Mouse (Mus musculus): ENCODE measurements at regions not wholly inside any gene's neighbourhood (a gene's known extent, or its start where the extent isn't known, plus 50 kb on each side); places are given as distances from the start of the nearest gene placed in this dataset.

DNA sequence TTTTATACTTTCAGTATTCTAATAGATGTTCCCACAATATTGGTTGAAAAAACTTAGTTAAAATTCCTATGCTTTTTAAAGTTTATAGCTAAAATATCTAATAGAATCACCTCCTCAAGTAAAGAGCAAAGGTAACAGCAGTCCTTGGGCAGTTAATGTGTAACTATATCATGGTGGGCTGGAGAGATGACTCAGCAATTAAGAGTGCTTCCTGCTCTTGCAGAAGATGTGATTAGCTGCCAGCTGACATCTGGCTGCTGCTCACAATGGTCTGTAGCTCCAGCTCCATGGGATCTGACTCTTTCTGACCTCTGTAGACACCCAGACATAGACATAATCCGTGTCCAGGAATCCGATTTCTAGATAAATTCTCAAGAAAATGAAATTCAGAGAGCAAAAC, 1044.5 kb upstream of the Lcorl start:
- DNase-seq (ENCODE audit: low spot score) = no peak
- no peak overlapping the region for H3K9ac ChIP-seq (ENCODE audit: low read length)
- no peak overlapping the region for H3K27ac ChIP-seq (replicated peaks)
- H3K4me2 ChIP-seq (replicated peaks; ENCODE audit: low read depth) = no peak overlapping the region
- WGBS = 72% methylated on average over 2 of the region's 2 CpGs
- no peaks in the 10 kb centered on the region for H3K9me3 ChIP-seq (ENCODE audit: control insufficient read depth, low read length)
- no peaks in the 10 kb centered on the region for H3K27me3 ChIP-seq (ENCODE audit: control insufficient read depth, insufficient read depth, low read length)
- no peak overlapping the region for H3K4me3 ChIP-seq (ENCODE audit: low read depth, low read length)
- no peak for TF ChIP-seq CTCF (IDR thresholded peaks at IDR 0.05; ENCODE audit: low read depth)
- no peak for TF ChIP-seq EP300 (optimal IDR thresholded peaks at IDR 0.05)
- no peaks in the 10 kb centered on the region for H3K36me3 ChIP-seq (ENCODE audit: control insufficient read depth, insufficient read depth, low read length)
- no peaks in the 10 kb centered on the region for H3K4me1 ChIP-seq (replicated peaks; ENCODE audit: control insufficient read depth, insufficient read depth)
- no peak for ATAC-seq (ENCODE audit: low FRiP score, low TSS enrichment)

GRCm38 (mm10) chr5:46894037-46894436, 1036.6 kb upstream of the Lcorl start:
- Histone ChIP-seq H3K27me3 (ENCODE audit: control insufficient read depth, insufficient read depth, low read length) (no peaks in the 10 kb centered on the region), H3K4me3 (ENCODE audit: low read depth, low read length) (no peak overlapping the region), H3K4me2 (replicated peaks; ENCODE audit: low read depth) (no peak overlapping the region), H3K27ac (replicated peaks) (no peak overlapping the region), H3K36me3 (ENCODE audit: control insufficient read depth, insufficient read depth, low read length) (no peaks in the 10 kb centered on the region), H3K4me1 (replicated peaks; ENCODE audit: control insufficient read depth, insufficient read depth) (no peaks in the 10 kb centered on the region), H3K9ac (ENCODE audit: low read length) (no peak overlapping the region), H3K9me3 (ENCODE audit: control insufficient read depth, low read length) (no peaks in the 10 kb centered on the region)
- WGBS = 84% methylated on average over 2 of the region's 2 CpGs
- TF ChIP-seq EP300 (optimal IDR thresholded peaks at IDR 0.05) (no peak), CTCF (IDR thresholded peaks at IDR 0.05; ENCODE audit: low read depth) (no peak)
- DNase-seq (ENCODE audit: low spot score) (no peak), ATAC-seq (ENCODE audit: low FRiP score, low TSS enrichment) (no peak)

DNA sequence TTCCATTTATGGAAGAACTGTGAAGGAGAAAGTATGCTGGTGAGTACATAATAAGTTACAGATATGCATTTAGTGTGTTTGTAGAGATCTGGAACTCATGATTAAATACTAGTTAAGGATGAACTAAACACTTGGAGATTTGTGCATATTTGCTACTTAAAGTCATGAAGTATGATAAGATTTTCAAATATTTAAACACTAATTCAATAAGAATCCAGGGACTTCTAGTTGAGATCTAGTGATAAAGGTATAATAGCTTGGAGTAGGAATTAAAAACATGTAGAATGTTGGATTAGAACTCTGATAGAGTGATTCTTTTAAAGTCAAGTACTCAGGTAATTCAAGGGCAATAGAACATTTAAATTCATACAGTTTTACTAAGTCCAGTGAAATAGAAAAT, 1026.5 kb upstream of the Lcorl start:
- DNase-seq (ENCODE audit: low spot score) (no peak), ATAC-seq (ENCODE audit: low FRiP score, low TSS enrichment) (no peak)
- H3K9me3 ChIP-seq (ENCODE audit: control insufficient read depth, low read length) = no peaks in the 10 kb centered on the region
- H3K4me1 ChIP-seq (replicated peaks; ENCODE audit: control insufficient read depth, insufficient read depth) = no peaks in the 10 kb centered on the region
- no peak overlapping the region for H3K27ac ChIP-seq (replicated peaks)
- H3K27me3 ChIP-seq (ENCODE audit: control insufficient read depth, insufficient read depth, low read length) = no peaks in the 10 kb centered on the region
- H3K9ac ChIP-seq (ENCODE audit: low read length) = no peak overlapping the region
- no peak overlapping the region for H3K4me3 ChIP-seq (ENCODE audit: low read depth, low read length)
- TF ChIP-seq EP300 (optimal IDR thresholded peaks at IDR 0.05) = no peak
- no peak for TF ChIP-seq CTCF (IDR thresholded peaks at IDR 0.05; ENCODE audit: low read depth)
- H3K36me3 ChIP-seq (ENCODE audit: control insufficient read depth, insufficient read depth, low read length) = no peaks in the 10 kb centered on the region
- no peak overlapping the region for H3K4me2 ChIP-seq (replicated peaks; ENCODE audit: low read depth)

DNA sequence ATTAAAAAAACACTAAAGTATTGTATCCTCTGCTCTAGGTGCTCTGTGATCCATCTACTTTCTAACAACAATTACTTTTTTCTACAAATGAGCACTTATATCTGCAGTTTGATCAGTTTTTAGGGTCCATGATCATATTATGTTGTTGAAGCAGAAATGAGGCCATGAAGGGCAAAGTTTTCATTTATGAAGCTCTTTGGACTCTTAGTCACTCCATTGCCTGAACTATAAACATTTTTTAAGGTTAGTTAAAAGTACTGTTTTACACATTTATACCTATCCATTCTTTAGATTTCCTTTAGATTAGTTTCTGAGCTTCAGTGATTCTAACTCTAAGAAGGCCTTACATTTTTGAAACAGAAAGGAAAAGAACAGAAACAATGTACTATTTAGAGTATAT, 999.4 kb upstream of the Lcorl start:
- no peaks in the 10 kb centered on the region for H3K27me3 ChIP-seq (ENCODE audit: control insufficient read depth, insufficient read depth, low read length)
- no peak overlapping the region for H3K9ac ChIP-seq (ENCODE audit: low read length)
- no peaks in the 10 kb centered on the region for H3K36me3 ChIP-seq (ENCODE audit: control insufficient read depth, insufficient read depth, low read length)
- TF ChIP-seq CTCF (IDR thresholded peaks at IDR 0.05; ENCODE audit: low read depth) = no peak
- TF ChIP-seq EP300 (optimal IDR thresholded peaks at IDR 0.05) = no peak
- ATAC-seq (ENCODE audit: low FRiP score, low TSS enrichment) (no peak), DNase-seq (ENCODE audit: low spot score) (no peak)
- H3K4me1 ChIP-seq (replicated peaks; ENCODE audit: control insufficient read depth, insufficient read depth) = no peaks in the 10 kb centered on the region
- H3K9me3 ChIP-seq (ENCODE audit: control insufficient read depth, low read length) = no peaks in the 10 kb centered on the region
- no peak overlapping the region for H3K27ac ChIP-seq (replicated peaks)
- no peak overlapping the region for H3K4me3 ChIP-seq (ENCODE audit: low read depth, low read length)
- no peak overlapping the region for H3K4me2 ChIP-seq (replicated peaks; ENCODE audit: low read depth)

DNA sequence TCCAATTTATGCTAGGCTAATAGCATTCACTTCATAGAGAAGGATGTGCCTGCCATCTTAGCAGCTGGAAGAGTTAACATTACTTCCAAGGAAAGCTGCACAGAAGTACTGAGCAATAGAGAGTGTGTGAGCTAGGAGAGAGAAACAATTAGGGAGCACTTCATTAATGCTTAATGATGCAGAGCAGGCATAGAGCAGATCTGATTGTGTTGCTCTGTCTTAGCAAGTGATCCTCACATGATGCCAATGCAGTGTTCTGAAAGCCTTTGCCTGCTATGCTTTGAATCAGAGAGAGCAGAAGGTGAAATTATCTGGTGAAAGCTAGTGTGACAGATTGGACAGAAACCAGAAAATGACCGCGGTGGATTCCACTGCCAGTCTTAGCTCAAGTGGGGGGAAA, 987.8 kb upstream of the Lcorl start:
- no peak for TF ChIP-seq EP300 (optimal IDR thresholded peaks at IDR 0.05)
- TF ChIP-seq CTCF (IDR thresholded peaks at IDR 0.05; ENCODE audit: low read depth) = no peak
- WGBS = 80% methylated on average over 2 of the region's 2 CpGs
- H3K36me3 ChIP-seq (ENCODE audit: control insufficient read depth, insufficient read depth, low read length) = no peaks in the 10 kb centered on the region
- no peaks in the 10 kb centered on the region for H3K4me1 ChIP-seq (replicated peaks; ENCODE audit: control insufficient read depth, insufficient read depth)
- no peak overlapping the region for H3K4me2 ChIP-seq (replicated peaks; ENCODE audit: low read depth)
- no peak for ATAC-seq (ENCODE audit: low FRiP score, low TSS enrichment)
- H3K27me3 ChIP-seq (ENCODE audit: control insufficient read depth, insufficient read depth, low read length) = no peaks in the 10 kb centered on the region
- no peak overlapping the region for H3K27ac ChIP-seq (replicated peaks)
- H3K4me3 ChIP-seq (ENCODE audit: low read depth, low read length) = no peak overlapping the region
- no peak overlapping the region for H3K9ac ChIP-seq (ENCODE audit: low read length)
- H3K9me3 ChIP-seq (ENCODE audit: control insufficient read depth, low read length) = no peaks in the 10 kb centered on the region
- DNase-seq (ENCODE audit: low spot score) = no peak

DNA sequence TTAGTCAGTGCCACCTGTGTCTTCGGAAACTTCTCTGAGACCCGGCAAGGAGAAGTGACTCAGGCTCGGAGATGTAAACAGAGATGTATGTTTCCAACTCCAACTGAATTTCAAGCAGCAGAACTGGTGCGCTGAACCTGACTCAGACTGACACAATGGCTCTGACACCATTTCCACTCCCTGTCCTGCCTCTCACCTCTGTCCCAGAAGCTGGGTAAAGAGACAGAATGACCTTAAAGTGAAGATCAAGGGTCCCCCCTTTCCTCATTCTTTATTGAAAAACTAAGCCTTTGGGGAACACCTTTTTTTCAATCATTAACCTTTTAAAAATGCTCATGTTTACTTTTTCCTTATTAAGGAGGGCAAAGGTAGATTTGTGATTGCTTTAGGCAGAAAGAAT, 979.4 kb upstream of the Lcorl start:
- peak; percentile 90 for ATAC-seq (ENCODE audit: low FRiP score, low TSS enrichment)
- 41% methylated on average over 4 of the region's 4 CpGs for WGBS
- Histone ChIP-seq H3K4me1 (replicated peaks; ENCODE audit: control insufficient read depth, insufficient read depth) (no peaks in the 10 kb centered on the region), H3K4me2 (replicated peaks; ENCODE audit: low read depth) (no peak overlapping the region), H3K4me3 (ENCODE audit: low read depth, low read length) (no peak overlapping the region), H3K36me3 (ENCODE audit: control insufficient read depth, insufficient read depth, low read length) (no peaks in the 10 kb centered on the region), H3K9ac (ENCODE audit: low read length) (no peak overlapping the region), H3K9me3 (ENCODE audit: control insufficient read depth, low read length) (no peaks in the 10 kb centered on the region), H3K27ac (replicated peaks) (no peak overlapping the region), H3K27me3 (ENCODE audit: control insufficient read depth, insufficient read depth, low read length) (no peaks in the 10 kb centered on the region)
- TF ChIP-seq EP300 (optimal IDR thresholded peaks at IDR 0.05) (no peak), CTCF (IDR thresholded peaks at IDR 0.05; ENCODE audit: low read depth) (no peak)
- DNase-seq (ENCODE audit: low spot score) = peak; percentile 42

Data from stomach, postnatal 0 days (tissue).